25 mouse cellular contexts compared by ENCODE assay signal in genomic region chr1:89535206-89535605, GRCm38 (mm10).
DNase-seq lines count a peak whose midpoint lies in the region; ATAC-seq and TF ChIP-seq lines count a peak whose summit lies in the region.
"Had no signal": no experiment of that assay in that cellular context is flagged by ENCODE, and none has a peak within 500 bp of the region (broad histone marks: within the 10 kb centered on the region; RNA-seq: fewer than 3 reads in every experiment).

No protein-coding gene starts in this region.

- TF ChIP-seq CTCF in lung, embryonic 14.5 days (IDR thresholded peaks at IDR 0.05; ENCODE audit: low read depth), result no peak

- no peak overlapping the region for H3K4me3 ChIP-seq in heart, embryonic 12.5 days
- no peak overlapping the region for H3K4me3 ChIP-seq in lung, embryonic 14.5 days (ENCODE audit: low read depth, low read length)
- H3K4me3 ChIP-seq: hindbrain, embryonic 12.5 days; limb, embryonic 13.5 days; liver, embryonic 13.5 days; stomach, embryonic 15.5 days had no signal

- no peaks in the 10 kb centered on the region for H3K27me3 ChIP-seq in heart, embryonic 12.5 days (replicated peaks)
- no peaks in the 10 kb centered on the region for H3K27me3 ChIP-seq in lung, embryonic 14.5 days (ENCODE audit: insufficient read depth, low read length)
- H3K27me3 ChIP-seq: CH12.LX; hindbrain, embryonic 12.5 days; limb, embryonic 13.5 days; liver, embryonic 13.5 days; stomach, embryonic 15.5 days had no signal

- ATAC-seq in heart, embryonic 12.5 days (ENCODE audit: insufficient number of reproducible peaks, low FRiP score), result no peak
- ATAC-seq in lung, embryonic 14.5 days (ENCODE audit: insufficient read depth), result 0 out of 2 replicates have a peak, but pooled peaks have one; percentile 21
- peak; percentile 73 for ATAC-seq in megakaryocyte progenitor cell, adult 5-6 weeks (replicated peaks; ENCODE audit: poor library complexity)
- ATAC-seq: activated CD4-positive, CD25-positive, alpha-beta regulatory T cell, adult 4 months; forebrain, embryonic 14.5 days; intestine, postnatal 0 days had no signal

- H3K27ac ChIP-seq in heart, embryonic 12.5 days (ENCODE audit: poor library complexity, severe bottlenecking), result 0 out of 2 replicates have a peak overlapping the region, but pooled peaks have one; percentile 44
- H3K27ac ChIP-seq in lung, embryonic 14.5 days (ENCODE audit: low read depth), result peak overlapping the region; percentile 18; the same call in 1 of the 2 replicates
- H3K27ac ChIP-seq: hindbrain, embryonic 12.5 days; limb, embryonic 13.5 days; liver, embryonic 13.5 days; stomach, embryonic 15.5 days had no signal

- H3K9me3 ChIP-seq in heart, embryonic 12.5 days (replicated peaks), result peaks cover 4% of the 10 kb centered on the region; the same call in 1 of the 2 replicates
- peaks cover 7% of the 10 kb centered on the region; the same call in 1 of the 2 replicates for H3K9me3 ChIP-seq in lung, embryonic 14.5 days (ENCODE audit: low read depth, low read length)
- H3K9me3 ChIP-seq: stomach, embryonic 15.5 days had no signal

- H3K9ac ChIP-seq in heart, embryonic 12.5 days, result no peak overlapping the region
- H3K9ac ChIP-seq in lung, embryonic 14.5 days, result no peak overlapping the region
- H3K9ac ChIP-seq: hindbrain, embryonic 12.5 days; limb, embryonic 13.5 days; liver, embryonic 13.5 days; stomach, embryonic 15.5 days had no signal

- peaks cover 62% of the 10 kb centered on the region for H3K4me1 ChIP-seq in heart, embryonic 12.5 days (replicated peaks)
- peaks cover 16% of the 10 kb centered on the region; the same call in 1 of the 2 replicates for H3K4me1 ChIP-seq in lung, embryonic 14.5 days (ENCODE audit: insufficient read depth)

- no peak for DNase-seq in heart, adult 8-10 months (ENCODE audit: low spot score)
- no peak for DNase-seq in lung, embryonic 14.5 days
- no peak for DNase-seq in lung, postnatal 10 days
- peak; percentile 19 for DNase-seq in MN1 (ENCODE audit: low spot score)
- DNase-seq in layer of hippocampus, postnatal 36 days, result no peak
- DNase-seq: adrenal gland, postnatal 10 days; B cell, adult 2 months; cerebellum, adult 8-10 months; cerebellum, postnatal 36 days; embryo, embryonic 11 days; gastrocnemius, postnatal 25 days; kidney, postnatal 36 days; liver, embryonic 13.5 days; right cerebral cortex, postnatal 4 days; thymus, postnatal 25 days had no signal

- H3K4me2 ChIP-seq in heart, embryonic 12.5 days, result no peak overlapping the region
- H3K4me2 ChIP-seq in lung, embryonic 14.5 days, result no peak overlapping the region
- H3K4me2 ChIP-seq: hindbrain, embryonic 12.5 days; limb, embryonic 13.5 days; liver, embryonic 13.5 days; stomach, embryonic 15.5 days had no signal

- no peaks in the 10 kb centered on the region for H3K36me3 ChIP-seq in heart, embryonic 12.5 days
- H3K36me3 ChIP-seq in lung, embryonic 14.5 days (ENCODE audit: insufficient read depth), result no peaks in the 10 kb centered on the region
- H3K36me3 ChIP-seq: G1E; hindbrain, embryonic 12.5 days; limb, embryonic 13.5 days; liver, embryonic 13.5 days; stomach, embryonic 15.5 days had no signal
